Mouse (Mus musculus) brown adipose tissue, adult 24 weeks (tissue): ENCODE measurements at regions not wholly inside any gene's neighbourhood (a gene's known extent, or its start where the extent isn't known, plus 50 kb on each side); places are given as distances from the start of the nearest gene placed in this dataset.

ENCODE experiments used
- H3K27ac ChIP-seq: fragments of 200-500 bp; replicated peaks from 2 replicates; pipeline ENCODE4 v1.5.1; 2012; ENCODE audit warnings: low read depth, mild to moderate bottlenecking, low read length
- H3K4me1 ChIP-seq: fragments of 200-500 bp; 2 replicates; pipeline ENCODE4 v1.6.1; 2012; ENCODE audit warnings: low read length, mixed read lengths; ENCODE audit not compliant: control insufficient read depth, insufficient read depth, insufficient read length
- H3K4me3 ChIP-seq: fragments of 200-500 bp; 2 replicates; pipeline ENCODE4 v1.5.1; 2012; ENCODE audit warnings: low read depth, mild to moderate bottlenecking, low read length, moderate library complexity; ENCODE audit not compliant: insufficient read depth

DNA sequence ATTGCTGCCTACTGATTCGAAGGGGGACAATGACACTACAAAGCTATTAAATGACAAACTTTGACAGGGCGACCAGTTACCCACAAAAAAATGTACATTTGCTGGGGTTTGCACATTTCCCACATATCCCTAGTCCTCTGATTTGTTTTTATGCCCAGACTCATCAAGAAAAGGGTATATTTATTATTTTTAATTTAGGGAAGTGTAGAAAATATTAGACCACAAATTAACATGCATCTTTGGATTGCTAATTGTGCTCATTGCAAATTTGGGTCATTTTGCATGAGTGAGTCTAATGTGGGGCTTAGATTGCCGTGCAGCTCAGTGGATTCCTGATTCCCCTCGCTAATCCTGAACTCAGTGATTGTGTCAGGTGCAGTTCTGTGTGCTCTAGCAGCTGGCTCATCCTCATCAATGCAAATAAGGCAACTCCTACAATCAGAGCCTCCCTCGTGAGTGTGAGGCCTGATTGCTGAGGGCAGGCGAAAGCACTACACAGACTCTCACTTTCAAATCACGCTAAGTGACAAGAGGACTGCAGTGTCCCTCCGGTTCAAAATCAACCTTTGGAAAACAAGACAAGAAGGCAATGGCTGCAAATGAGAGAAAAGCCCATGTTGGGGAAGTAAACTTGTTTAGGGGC, 156.7 kb upstream of the Tmem161b start:
- H3K4me3 ChIP-seq = no peak overlapping the region

DNA sequence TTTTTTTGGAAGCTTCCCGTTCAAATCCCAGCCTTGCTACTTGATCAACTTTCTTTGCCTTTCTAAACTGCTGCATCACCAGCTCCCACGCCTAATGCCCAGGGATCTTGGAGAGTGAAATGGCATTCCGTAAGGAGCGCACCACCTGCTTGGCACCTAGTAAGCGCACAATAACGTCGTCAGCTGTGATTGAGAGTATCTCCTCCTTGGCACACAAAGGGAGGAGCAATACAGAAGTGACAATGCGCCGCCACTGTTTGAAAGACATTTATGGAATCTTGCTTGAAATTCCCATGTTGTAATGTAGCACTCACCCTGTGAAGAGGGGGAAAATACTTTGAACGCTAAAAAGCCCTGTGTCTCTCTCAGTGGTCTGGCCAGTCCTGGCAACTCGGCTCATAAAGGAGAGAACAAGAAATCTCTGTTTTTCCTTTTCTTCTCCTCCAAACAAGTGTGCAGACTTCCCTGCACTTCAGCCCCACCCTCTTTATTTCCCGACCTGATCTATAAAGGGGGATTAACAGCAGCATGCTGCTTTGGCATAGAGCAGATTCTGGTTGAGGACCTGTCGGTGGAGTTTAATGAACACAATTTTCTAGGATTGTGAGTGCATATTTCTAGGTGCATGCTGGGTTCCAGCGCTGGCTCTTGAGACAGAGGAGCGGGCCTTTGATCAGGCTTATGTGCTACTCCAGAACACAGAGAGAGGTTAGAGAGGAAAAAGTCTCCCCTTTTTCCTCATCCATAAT, 155.7 kb upstream of the Tmem161b start:
- Histone ChIP-seq H3K4me1 (no peaks in the 10 kb centered on the region), H3K27ac (no peak overlapping the region)

More for the DNA sequence above, 156.7 kb upstream of the Tmem161b start:
- Histone ChIP-seq H3K27ac (no peak overlapping the region), H3K4me1 (no peaks in the 10 kb centered on the region)

DNA sequence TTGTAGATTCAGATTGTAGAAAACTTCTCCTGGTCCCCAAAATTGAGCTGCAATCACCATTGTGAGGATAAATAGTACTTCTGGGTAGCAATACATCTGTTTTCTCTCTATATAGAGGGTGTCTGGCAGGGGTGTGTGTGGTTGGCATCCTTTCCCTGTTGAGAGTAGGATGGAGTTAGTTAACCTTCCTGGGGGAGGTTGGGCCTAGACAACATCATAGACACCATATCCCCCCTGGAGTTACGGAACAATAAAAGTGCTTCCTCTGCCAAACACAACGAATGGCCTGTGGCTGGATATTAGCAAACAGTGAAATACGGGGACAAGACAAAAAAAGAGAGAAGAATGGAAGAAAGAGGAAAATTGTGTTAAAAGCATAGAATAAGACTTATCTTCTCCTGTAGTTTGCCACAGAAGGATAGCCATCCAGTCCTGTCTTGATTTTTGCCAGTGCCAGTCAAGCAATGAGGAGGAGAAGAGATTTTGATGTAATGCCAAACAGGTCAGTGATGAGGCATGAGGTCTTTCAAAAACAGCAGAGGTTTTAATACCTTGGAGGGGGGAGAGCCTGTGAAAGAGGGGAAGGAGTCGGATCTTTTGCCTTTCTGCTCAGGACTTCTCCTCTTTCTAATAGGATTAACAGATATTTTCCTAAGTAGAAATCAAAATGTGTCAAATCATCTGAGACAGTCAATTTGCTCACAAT, 155.0 kb upstream of the Tmem161b start:
- no peak overlapping the region for H3K4me3 ChIP-seq
- no peak overlapping the region for H3K27ac ChIP-seq
- no peaks in the 10 kb centered on the region for H3K4me1 ChIP-seq

More for the DNA sequence above, 155.7 kb upstream of the Tmem161b start:
- H3K4me3 ChIP-seq = no peak overlapping the region

DNA sequence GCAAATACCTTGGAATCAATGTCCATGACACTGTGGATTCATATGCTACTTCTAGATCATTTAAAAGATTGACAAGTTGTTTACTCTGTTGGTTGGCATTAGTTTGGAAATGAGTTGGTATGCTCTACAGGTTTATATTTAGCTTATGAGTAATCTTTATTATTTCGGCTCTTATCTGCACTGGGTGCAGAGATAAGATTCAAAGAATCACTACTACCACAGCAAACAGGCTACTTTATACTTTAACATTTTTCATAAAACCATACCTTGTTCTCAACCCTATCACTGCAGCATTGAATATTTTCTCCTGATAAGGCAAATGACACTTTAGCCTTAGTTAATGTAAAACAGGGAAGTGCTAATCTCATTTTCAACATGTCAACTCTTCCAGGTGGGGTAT, 153.7 kb upstream of the Tmem161b start:
- no peak overlapping the region for H3K27ac ChIP-seq
- H3K4me3 ChIP-seq = no peak overlapping the region
- no peaks in the 10 kb centered on the region for H3K4me1 ChIP-seq
